Mouse (Mus musculus): ENCODE measurements around the gene Nbea.
"Not testable (repeated sequence)": the region's sequence is repeated elsewhere in the genome, so short reads cannot be mapped to it uniquely, and the experiment has no call there.

Nbea gene

DNA sequence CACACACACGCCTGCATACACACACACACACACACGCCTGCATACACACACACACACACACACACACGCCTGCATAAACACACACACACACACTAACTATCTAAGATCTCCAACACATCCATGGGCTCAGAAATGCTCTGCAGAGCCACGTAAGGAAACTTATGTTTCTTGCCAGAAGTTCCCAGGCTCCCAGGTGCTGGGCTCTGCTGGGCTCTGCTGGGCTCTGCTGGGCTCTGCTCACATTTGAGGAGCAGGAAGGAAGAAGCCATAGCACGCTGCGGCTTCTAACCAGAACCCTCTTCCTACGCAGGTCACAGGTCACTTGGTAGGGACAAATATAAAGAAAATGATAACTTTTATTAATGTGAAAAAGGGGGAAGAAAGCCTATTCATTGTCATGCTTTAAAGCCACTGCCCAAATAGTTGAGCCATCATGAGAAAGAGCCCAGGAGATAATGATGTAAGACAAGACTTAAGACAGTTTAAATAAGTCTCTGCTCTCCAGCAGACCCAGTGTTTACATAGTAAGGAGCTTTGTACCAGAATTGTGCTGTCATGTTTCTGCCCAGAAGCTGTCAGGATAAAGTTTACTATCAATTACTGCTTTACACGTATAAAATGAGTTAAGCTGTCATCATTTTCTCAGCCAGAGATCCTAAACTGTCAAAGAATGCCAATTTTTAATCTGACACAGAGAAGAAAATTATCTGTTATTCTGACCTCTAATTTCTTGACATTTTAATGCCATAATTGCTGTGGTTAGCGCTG lies 521.6 kb downstream of the Nbea start:
- DNase-seq (ENCODE audit: extremely low spot score) = no peak

DNA sequence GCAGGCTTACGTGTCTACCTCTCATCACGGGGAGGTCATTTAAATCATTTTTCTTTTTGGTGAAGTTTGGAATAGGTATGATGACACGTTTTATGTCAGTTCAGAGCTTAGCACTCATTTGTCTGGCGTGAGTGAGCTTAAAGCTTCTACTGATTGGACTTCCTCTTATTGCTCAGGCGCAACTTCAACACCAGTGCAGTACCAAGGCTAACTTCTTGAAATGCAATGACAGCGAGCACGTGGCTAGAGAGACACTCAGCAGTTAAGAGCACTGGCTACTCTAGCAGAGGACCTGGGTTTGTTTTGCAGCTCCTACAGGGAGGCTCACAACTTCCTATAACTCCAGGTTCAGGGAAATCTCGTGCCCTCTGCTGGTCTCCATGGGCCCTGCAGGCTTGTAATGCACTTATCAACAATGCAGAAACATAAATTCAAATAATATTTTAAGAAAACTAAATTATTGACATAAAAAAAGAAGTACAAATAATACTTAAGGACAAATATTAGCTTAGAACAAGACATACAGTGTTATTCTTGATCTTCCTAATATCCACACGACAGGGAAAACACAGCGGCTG lies 523.2 kb downstream of the Nbea start:
- DNase-seq (ENCODE audit: extremely low spot score) = no peak

DNA sequence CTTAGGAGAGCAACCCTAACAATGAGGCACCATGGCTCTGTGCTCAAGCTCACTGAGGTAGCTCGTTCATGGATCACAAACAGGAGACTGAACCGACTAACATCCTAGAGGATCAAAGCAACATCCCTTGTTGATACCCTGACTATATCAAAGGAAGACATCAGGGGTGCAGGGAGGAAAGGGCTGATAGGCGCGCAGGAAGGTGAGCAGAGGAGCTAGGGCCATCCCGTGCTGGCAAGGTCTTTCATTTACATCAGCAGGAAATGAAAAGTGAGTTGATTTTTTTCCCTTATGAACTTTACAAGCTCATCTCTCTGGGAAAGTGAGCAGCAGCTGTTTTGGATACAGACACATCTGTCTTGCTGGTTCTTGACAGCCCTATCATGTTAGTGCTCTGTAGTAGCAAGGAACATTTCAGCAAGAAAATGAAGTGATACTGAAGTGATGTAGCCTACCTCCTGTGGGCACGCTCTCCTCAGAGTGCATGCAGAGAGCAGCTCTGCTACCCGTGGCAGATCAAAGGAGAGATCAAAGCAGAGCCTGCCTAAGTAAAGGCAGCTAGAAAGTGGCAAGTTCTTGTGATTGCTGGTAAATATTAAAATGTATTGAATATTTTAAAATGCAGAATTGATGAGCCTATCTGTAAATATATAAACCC lies 523.8 kb downstream of the Nbea start:
- DNase-seq (ENCODE audit: extremely low spot score) = no peak

DNA sequence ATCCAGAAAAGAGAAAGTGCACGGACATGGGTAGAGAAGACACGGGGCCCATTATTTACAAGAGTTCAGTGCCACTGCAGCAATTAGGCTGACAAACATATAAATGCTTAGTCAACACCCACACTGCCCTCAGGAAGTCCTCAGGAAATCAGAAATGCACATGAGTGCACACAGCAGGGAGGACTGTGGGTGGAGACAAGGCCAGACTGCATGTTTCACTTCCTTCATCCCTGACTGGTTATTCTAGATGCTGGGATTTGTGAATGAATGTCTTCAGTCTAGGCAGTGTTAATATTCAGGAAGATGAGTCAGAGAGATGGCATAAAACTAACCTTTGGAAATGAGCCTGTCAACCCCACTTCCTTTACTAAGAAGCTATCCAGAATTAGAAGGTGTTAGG lies 531.2 kb downstream of the Nbea start:
- DNase-seq (ENCODE audit: extremely low spot score) = no peak

DNA sequence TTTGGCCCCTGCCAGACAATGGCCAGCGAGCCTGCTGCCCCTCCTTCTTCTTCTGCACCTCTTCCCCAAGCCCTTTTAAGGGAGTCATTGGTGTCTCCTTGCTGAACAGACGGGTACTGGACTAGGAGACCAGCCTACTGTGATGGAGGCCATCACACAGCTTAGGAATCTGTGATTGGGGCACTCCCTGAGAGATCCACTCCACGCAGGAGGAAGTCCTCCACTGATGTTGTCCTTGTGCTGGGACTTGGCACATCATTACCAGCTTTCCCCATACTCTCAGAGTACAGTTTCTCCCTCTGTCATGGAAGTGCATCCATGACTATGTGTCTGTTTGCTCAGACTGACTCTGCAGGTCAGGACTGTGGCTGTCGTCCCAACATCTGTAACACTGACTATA lies 531.6 kb downstream of the Nbea start:
- DNase-seq (ENCODE audit: extremely low spot score) = no peak

DNA sequence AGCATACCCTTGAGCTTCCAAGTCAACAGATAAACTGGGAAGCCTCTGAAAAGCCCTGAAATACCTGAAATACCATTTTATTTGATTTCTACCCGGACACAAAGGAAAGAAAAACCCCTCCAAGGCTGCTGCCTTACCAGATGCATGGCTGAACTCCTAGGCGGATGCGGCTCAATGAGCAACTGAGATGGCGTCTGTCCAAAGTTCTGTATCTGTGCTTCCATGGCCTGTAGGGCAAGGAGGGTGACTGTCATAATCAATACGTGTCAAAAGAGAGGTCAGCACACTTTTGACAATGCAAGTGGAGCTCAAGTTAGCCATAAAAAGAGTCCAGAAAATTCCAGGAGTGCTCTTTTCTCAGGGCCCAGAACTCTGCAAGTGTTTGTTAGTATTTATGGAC lies 534.0 kb downstream of the Nbea start:
- no peak for DNase-seq (ENCODE audit: extremely low spot score)

DNA sequence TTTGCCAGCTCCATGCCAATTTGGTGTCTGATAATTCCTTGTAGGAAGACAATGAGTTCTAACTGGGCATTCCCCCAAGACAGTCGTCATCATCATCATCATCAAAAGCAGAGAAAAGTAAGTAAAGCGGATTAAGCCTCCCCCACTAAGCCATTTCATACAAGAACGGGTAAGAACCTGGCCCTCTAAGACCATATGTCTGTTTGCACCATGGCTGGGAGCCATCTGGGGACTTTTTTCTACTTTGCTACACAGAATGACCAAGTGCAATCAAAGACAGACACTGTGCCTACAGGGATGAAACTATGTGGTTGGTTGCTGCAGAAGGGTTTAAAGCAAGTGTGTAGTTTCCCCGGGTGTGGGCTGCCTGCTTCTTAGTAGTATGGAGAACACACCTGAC lies 535.2 kb downstream of the Nbea start:
- no peak for DNase-seq (ENCODE audit: extremely low spot score)

DNA sequence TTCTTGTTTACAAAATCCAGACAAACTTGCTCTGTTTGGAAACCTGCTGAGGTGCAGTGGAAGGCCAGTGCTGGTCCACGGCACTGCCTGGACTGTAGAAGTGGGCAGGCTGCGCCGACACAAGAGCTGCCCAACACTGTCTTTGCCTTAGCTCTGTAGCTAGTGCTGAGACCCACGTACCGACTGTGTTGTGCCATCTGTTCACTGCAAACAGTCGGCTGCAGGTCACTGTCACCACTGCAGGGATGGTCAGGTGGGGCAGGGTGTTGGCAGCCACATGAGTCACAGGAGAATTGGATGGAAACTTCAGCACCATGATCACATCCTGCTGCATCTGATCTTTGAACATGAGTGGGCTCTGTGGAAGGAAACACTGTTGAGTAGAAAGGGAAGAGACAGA lies 536.3 kb downstream of the Nbea start:
- no peak for DNase-seq (ENCODE audit: extremely low spot score)

DNA sequence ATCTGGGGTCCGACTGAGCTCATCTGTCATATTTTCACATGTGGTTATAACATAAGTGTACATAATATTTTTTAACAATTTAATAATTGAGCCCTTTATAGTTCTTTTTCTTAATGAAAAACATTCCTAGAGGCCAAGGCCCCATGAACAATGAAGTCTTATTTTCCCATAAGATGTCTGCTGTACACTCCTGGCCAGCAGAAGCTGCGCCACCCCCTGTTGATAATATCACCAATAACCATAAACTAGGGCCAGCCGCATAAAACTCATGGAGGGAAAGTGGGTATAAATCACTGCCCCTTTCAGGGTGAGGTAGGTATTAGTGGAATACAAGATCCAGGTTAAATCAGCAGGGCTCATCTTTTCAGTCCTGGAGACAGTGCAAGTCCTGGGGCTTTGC lies 537.1 kb downstream of the Nbea start:
- DNase-seq (ENCODE audit: extremely low spot score) = no peak

DNA sequence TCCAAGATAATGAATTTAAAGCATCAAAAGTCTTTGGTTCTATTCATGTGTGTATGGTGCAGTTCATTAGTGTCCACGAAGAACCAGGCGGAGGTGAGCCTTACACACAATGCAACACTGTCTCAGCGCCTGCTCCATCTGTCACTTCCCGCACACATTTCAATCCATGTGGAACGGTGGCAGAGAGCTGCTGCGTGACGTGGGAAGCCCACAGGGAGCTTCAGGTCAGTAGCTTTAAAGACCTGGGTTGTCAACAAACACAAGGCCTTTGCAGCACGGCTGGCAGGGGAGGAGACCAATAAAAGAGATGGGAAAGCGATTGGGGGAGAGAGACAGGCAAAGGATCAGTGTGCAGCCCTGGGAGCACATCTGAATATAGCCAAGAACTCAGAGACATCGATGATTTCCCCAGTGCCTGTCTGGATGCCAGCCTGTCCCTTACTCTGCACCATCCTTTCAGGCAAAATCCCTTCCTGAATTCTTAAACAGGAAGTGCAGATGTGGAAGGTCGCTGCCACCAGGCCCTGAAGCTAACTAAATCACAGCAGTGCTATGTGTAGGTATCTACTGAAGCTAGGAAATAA lies 539.4 kb downstream of the Nbea start:
- no peak for DNase-seq (ENCODE audit: extremely low spot score)

DNA sequence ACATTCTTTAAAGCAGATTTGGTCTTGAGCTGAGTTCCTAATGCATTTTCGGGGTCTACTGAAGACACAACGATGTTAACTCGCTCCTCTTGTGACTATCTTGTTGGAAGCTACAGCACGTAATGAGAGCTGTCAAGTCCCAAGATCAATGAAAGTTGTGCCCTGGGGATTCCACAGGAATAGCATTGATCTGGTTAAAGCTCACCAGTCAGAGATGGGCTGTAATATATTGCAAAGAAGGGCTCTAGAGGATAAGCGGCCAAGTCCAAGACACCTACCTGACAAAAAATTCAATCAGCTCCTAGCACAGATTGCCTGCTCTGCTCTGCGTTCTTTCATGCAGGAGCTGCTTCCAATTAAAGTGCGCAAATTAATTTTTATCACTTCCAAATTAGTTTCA lies 545.8 kb downstream of the Nbea start:
- DNase-seq (ENCODE audit: extremely low spot score) = no peak

DNA sequence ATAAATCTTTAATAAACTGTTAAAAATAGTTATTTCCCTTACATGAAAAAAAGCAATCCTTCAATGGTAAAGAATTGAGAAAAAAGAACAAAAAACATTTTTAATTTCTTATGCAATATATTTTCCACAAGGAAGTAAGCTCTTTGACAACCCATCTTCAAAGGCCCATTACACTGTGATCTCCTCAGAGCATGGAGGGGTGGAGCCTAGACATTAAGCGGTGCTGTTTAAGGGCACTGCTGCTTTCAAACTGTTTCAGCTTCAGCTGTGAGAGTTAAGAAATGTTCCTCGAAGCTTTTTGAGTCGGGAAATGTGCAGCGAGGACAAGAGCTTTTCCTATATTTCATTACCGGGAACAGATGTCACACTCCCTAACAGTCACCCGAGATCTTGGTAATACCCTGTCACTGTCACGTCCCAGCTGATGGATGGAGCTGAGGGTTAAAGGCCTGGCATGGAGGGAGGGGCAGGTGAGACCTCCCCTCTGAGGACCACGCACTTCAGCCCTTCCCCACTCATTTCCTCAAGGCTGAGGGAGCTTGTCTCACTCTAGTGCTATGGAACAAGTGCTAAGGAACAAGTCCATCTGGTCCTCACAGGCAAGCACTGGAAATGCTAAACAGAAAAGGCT lies 547.8 kb downstream of the Nbea start:
- DNase-seq (ENCODE audit: extremely low spot score) = no peak

DNA sequence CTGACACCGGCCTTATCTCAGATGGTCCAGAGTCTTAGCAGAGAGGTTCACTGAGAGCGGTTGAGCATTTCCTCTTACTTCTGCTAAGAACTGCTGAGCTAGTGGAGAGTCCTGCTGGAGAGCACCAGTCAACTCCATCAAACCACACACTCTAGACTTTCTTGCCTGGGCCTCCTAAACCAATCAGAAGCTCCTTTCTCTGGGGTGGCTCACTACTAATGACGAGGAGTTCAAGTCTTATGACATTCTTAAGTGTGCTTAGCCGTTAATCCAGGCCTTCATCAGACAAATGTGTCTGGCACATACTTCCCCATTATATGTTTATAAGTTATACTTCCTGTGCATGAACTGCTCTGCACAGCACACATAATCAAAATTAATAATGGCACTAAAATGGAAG lies 556.4 kb downstream of the Nbea start:
- DNase-seq (ENCODE audit: extremely low spot score) = no peak

DNA sequence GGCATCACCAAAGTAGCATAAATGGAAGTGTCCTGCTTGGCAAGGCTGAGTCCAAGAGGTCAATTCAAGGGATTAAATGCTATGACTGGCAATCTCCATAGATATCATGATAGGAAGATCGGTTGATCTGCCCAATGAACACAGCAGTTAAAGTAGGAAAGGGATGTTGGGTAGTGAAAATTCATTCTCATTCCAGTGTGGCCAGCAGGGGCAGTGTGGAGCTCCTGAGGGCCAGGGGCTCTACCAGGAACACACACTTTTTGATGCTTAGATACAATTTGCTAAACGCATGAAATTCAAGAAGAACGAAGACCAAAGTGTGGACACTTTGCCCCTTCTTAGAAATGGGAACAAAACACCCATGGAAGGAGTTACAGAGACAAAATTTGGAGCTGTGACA lies 561.5 kb downstream of the Nbea start:
- DNase-seq (ENCODE audit: extremely low spot score) = not testable (repeated sequence)

DNA sequence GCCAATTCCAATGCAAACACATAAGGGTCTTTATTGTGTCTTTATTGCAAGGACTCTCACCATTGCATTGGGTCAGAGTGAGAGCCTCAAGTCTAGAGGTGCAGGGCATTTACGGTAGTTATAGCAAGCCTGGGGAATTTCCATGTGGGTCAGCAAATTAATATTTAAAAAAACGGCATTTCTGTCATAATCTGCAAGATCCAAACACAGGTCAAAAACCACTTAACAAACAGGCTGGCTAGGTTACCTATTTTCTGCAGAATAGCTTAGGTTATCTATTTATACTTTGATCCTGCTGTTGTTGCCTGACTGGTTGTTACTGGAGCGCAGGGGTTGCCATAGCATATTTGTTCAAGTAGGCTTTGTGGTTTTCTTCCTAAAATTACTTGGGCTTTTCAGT lies 565.1 kb downstream of the Nbea start:
- no peak for DNase-seq (ENCODE audit: extremely low spot score)

DNA sequence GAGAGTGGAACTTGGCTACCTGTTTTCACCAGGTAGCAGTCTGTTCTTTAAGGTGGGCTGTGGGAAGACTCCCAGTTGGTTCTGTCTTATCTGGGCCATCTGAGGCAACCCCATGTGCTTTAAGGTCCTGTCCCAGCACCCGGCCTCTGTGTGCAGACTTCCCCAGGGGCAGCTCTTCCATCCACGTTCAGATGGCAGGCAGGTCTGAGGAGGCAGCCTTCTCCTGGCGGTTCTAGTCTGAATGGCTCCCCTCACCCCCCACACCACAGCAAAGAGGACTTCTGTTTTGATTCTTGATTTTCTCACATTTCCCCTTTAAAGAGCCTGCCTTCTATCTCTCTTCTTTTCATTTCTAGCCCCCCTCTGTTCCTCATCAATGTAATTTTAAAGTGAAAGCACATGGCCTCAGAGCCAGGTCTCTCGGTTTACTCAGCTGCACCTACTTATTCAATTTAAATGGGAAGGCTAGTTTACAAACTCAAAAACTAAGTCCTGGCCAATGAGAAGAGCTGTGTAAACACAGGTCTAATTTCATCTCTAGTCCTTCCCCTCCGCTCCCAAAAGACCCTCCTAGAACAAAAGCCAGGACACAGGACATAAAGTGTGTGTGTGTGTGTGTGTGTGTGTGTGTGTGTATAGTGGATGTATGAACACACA lies 570.9 kb downstream of the Nbea start:
- DNase-seq (ENCODE audit: extremely low spot score) = no peak

DNA sequence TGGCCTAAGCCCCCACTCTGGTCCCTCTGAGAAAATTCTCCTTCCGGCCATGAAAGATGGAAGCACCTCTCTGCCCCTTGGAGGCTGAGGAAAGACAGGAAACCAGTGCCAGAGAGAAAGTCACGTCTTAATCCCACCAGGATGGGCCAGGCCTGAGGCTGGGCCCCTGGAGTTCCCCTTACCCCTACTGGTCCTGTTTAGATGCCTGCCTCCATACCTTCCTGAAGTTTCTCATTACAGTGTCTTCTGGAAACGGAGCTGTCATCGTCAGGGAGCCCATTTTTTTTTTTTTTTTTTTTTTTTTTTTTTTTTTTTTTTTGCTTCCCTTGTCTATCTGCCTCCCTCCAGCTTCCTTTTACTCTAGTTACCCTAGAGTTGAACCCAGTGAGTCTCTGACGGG lies 571.5 kb downstream of the Nbea start:
- no peak for DNase-seq (ENCODE audit: extremely low spot score)

DNA sequence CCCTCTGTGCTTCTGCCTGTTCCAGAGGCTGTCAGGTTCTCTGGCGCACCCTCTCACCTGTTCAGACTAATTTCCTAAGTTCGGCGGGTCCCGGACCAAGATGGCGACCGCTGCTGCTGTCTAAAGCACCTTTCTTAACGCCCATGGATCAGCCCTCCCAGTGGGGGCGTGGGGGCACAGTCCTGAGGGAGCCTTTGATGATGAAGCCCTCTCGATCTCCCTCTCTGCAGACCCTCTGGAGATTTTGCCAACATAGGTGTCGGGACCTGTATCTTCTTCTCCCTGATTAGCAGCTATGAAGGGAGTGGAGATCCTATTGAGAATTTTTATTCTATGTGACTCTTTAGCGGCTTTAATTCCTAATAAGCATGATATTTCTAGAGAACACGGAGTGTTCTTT lies 573.3 kb downstream of the Nbea start:
- DNase-seq (ENCODE audit: extremely low spot score) = no peak

DNA sequence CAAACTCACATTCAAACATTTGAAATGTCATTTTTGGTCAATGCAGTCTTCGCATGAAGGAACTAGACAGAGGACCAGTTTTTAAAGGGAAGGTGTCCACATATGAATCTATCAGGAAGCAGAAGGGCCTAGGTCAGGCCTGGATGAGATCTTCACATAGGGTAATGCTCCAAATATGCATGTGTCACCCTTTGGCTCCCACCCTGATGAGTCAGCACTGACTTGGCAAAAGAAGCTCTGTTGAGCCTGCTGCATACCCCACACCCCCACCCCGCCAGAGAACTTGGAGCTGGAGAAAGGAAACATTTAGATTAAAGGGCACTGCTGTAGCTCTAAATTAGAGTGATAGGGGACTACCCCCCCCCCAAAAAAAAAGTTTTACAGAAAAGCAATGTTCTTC lies 583.2 kb downstream of the Nbea start:
- no peak for DNase-seq (ENCODE audit: extremely low spot score)

DNA sequence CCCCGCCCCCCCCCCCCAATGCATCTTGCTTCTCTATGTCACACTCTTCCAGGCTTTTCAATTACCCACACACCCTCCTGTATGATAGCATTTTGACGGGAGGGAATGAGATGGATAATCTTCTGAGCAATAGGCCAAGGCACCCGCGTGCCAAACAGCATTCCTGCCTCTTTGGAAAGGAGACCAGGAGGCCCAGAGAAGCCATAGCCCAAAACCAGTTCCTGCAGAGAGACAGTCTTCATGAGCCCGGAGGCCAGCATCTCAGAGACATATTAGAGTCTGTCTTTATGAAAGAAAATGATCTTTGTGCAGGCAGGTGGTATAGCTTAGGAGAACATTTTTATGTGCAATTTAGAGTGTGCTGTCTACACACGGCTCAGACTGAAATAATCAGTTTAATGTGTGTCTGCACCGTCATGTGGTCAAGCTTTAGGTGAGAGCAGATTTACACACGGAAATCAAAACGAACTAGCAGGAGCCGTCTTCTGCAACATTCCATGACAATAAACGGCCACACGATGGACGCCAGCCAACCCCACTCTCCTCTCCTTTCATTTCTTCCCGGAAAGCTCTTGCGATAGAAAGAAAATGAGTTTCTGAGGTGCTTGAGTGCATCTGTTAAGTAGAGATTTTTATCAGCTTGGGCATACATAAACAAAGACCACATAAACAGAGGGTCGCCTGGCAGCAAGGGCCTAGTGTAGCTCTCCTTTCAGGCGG lies 584.0 kb downstream of the Nbea start:
- no peak for DNase-seq (ENCODE audit: extremely low spot score)

DNA sequence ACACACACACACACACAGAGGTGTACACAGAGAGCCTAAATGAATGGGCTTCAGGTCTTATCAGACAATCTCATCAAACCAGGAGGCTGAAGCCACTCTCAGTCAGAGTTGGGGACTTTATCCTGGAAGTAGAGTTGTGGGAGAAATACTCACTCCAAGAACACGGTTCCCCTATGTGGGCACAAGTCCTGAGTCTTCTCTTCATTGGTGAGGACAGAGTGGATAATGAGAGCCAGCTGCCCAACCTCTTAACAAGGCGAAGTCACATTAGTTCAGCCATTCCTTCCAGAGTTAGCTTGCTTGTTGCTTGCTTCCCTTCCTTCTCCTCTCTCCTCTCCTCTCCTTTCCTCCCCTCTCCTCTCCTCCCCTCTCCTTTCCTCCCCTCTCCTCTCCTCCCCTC lies 584.8 kb downstream of the Nbea start:
- no peak for DNase-seq (ENCODE audit: extremely low spot score)
